Mouse (Mus musculus) megakaryocyte, adult 5-6 weeks (primary cell): ENCODE measurements around the gene Cdk2ap1. TPM values are rescaled to one million over a fixed set of nuclear protein-coding genes. Genes with fewer than 3 reads are reported as not detected.
A peak's percentile ranks its signal among the peaks of the same experiment; 100 is the strongest.
"Not testable (repeated sequence)": the region's sequence is repeated elsewhere in the genome, so short reads cannot be mapped to it uniquely, and the experiment has no call there.

Experiments
- ATAC-seq: 2 replicates; pipeline ENCODE4 v1.8.0; 2016; ENCODE audit warnings: mild to moderate bottlenecking, inconsistent platforms; ENCODE audit not compliant: poor library complexity, severe bottlenecking
- total RNA-seq, 2 experiments: library from RNA; stranded (forward) in 1 of 2; stranded (reverse) in 1 of 2; fragments of 153-499, 151-499 nt in 1 of 2; fragments of 221-1000, 200-1000 nt in 1 of 2; gene quantifications; 2 replicates each; pipeline versions ENCODE4 v1.2.3 to v1.2.4; 2015 to 2017

The Cdk2ap1 gene
- total RNA-seq, 2 experiments from 2014 or later: 145 to 150 TPM

DNA sequence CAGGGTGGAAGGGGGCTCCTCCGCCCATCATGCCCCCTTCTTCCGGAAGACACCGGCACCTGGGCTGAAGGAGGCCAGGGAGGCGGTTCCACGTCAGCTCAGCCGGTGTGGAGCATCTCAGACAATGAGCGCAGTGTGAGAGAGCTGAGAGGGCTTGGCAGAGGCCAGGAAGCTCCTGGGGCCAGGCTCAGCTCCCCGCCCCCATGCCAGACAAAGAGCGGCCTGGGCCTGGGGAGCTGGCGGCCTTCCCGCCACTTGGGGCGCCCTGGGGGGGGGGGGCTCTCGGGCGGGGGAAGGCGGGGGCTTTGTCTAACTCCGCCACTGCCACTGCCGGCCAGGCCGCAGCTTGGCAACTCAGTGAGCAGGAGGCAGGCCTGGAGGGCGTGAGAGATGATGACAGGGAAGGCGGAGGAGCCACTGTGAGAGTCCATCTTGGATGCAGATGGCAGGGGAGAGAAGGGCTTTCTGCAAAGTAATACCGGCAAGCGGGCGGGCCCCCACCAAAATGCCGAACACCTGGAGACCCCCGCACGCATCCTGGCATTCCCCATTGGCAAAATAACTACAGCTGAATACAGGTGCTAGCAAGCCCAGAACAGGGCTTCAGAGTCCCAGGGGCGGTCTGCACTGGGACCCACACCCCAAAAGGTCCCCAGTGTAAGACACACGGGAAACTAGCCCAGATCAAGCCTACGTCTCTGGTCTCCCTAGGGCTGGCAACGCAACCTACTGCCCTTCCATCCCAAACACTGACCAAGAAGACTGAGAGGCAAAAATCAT, 10.6 kb downstream of the Cdk2ap1 start:
- ATAC-seq: peak; percentile 30

DNA sequence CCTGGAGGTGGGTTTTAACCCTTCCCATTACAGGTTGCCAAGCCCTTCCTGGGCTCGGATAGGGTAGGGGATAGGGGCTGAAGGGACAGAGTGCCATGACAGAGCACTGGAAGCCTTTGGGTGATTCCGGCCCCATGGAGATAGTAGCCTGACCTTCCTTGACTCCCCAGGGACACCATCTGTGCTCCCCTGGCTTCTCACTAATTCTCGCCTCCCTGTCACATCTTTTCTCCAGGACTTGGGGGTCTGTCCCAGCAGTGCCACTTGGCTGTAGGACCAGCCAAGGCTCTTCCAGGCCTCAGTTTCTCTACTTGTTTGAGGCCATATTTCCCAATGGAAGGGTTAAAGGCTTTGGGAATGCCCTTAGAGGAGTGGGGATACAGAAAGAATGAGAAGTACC, 11.3 kb downstream of the Cdk2ap1 start:
- no peak for ATAC-seq

DNA sequence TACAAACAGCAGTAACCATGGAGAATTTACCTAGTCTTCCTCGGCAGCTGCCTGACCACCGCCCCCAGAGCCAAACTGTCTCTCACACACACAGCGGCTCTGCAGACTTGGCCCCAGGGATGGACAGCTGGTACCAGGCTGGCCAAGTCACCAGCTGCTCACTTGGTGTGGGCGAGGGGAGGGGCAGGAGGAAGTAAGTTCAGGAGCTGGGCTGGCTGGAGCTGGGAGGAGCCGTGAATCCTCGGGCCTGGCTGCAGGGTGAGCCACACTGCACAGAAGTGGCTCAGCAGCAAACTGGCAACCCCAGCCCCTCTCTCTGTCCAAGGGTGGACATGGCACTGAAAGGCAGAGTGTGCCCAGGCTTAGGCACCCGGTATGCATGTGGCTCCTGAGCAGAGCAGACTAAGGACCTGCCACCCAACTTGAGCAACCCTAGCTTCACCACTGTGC, 11.7 kb downstream of the Cdk2ap1 start:
- ATAC-seq: peak; percentile 65

GRCm38 (mm10) chr5:124350350-124350749, 12.5 kb downstream of the Cdk2ap1 start:
- no peak for ATAC-seq

- no peak for ATAC-seq
These were observed 13.7 kb downstream of the Cdk2ap1 start for GRCm38 (mm10) chr5:124349196-124349595.

GRCm38 (mm10) chr5:124342897-124343296, 20.0 kb downstream of the Cdk2ap1 start:
- no peak for ATAC-seq

DNA sequence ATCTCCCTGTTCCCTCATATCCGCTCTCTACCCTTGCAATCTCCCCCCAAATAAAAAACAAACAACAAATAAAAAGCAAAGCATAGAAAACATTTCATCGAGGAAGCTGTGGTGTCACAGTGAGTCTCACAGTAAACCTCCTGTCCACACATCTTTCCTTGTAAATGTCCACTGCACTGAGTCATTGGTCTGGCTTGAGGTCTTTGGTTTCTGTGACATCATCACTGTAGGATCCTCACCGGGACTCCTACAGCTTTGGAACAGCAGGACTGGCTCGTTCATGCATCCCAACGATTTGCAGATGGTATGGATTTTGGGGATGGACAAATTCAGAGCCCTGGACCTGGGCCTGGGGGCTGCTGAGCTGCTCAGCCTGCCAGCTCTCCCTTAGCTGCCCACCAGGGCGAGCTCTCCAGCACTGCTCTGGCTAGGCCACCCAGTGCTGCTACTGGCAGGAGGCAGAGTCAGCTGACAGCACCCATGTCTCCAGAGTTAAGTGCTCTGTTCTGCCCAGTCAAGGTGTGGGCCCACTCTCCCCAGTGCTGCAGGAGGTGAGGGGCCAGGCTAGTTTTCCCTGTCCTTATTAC, 21.0 kb downstream of the Cdk2ap1 start:
- not testable (repeated sequence) for ATAC-seq

GRCm38 (mm10) chr5:124338791-124339190, 24.1 kb downstream of the Cdk2ap1 start:
- ATAC-seq: no peak

GRCm38 (mm10) chr5:124337909-124338308, 25.0 kb downstream of the Cdk2ap1 start:
- ATAC-seq: no peak

DNA sequence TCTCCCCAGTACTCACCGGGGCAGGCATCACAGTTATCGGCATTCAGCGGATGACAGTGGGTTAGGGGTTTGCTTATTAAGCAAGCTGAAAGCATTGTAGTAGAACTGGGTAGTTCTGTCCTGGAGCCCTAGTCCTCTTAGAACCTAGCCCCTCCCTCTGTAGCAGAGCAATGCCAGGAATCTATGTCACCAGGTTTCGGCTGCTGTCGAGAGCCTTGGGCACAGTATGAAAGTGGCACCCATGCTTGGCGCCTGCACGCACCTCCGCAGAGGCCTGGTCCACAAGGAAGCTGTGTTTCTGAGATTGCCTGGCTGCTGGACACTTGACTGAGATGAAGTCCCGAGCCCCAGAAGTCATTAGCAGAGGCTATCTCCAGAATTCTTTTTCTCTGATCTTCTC, 25.8 kb downstream of the Cdk2ap1 start:
- ATAC-seq: no peak

GRCm38 (mm10) chr5:124334392-124334791, 28.5 kb downstream of the Cdk2ap1 start:
- no peak for ATAC-seq

- no peak for ATAC-seq
These were observed 32.8 kb downstream of the Cdk2ap1 start for GRCm38 (mm10) chr5:124330086-124330485.

DNA sequence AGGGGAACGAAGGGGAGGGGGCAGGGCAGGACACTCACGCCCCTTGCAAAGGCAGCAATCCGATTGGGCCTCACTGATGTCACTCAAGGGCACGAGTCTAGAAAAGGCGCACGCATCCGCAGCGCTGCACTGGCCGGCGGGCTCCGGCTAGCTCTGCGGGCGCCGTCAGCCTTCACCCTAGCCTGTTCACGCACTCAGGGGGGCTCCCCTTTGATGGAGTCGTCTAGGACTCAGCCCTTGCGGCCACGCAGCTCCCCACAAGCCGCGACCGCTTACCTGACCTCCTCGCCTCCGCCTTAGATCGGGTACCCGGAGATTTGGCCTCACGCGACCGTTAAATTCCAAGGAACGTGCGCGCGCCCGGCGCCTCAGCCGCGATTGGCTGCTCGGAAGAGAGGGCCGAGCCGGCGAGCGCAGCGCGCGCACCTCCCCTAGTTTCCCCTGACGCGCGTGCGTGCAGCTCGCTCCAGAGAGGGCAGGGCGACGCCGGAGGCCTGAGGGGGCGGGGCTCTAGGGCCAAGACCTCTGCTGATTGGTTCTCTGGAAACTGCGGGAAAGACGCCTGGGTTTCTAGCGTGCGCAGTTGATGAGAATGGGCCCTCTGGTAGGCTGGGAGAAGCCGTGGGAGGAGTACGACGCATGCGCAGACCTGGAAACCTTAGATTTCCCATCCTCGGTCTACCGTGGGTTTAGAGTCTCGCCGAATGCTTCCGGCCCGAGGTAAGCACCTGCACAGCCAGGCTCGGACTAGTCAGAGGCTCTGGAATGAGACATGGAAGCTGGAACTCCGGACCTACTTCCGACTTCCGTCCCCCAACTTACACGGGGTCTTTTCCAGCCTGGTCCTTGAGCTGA, 35.1 kb downstream of the Cdk2ap1 start, which contains the start of the genes Mphosph9 and 2810006K23Rik:
Mphosph9 (minus strand) TSS at position 463 of the 855 bp plus-strand sequence.
2810006K23Rik (plus strand) TSS at position 580 of the 855 bp plus-strand sequence.
- ATAC-seq: peak; percentile 92

DNA sequence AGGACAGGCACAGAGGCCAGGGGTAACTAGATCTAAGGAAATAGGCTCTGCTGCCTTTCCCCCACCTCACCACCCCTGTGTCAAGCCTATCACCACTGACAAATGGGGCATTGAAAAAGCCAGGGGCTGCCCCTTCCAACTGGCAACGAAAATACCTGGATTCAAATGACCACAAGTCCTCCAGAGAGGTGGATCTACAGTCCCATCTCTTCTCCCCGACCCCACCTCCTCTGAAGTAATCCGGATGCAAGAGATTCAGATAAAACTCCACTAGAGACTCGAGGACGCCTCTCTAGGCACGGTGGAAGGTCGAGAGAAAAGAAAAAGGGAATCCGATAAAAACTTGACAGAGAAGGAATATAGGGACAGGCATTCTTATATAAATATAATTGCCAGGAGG, 36.1 kb downstream of the Cdk2ap1 start:
- ATAC-seq: no peak

GRCm38 (mm10) chr5:124317648-124318047, 45.2 kb downstream of the Cdk2ap1 start:
- ATAC-seq: no peak

DNA sequence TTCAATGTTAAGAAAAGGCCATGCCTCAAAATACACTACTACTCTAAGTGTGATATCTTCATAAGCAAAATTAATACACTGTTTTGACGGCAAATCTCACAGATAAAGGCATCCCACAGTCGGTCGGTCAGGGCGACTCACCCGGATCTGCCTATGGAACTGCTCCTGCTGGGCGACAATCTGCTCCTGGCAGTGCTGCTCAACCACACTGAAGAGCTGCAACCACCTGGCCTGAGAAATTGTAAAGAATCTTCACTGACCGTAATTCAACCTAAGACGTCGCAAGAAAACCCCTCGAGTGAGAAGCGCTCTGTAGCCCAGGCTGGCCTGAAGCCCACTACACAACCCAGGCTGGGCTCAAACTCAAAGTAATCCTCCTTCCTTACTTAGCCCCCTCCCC, 46.9 kb downstream of the Cdk2ap1 start:
- no peak for ATAC-seq

GRCm38 (mm10) chr5:124315498-124315897, 47.4 kb downstream of the Cdk2ap1 start:
- ATAC-seq: no peak

DNA sequence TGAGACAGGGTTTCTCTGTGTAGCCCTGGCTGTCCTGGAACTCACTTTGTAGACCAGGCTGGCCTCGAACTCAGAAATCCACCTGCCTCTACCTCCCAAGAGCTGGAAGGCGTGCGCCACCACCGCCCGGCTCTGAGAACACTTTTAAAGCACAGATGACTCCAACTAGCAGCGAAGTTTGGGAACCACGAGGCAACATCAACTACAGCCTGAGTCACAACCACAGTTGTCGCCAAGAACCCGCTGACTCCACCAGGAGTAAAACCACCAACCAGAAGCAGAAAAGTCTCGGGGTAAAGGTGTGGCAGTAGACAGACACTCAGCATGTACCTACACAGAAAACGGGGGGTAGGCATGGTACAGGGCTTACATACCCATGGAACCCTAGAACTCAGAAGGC, 52.8 kb downstream of the Cdk2ap1 start:
- no peak for ATAC-seq

DNA sequence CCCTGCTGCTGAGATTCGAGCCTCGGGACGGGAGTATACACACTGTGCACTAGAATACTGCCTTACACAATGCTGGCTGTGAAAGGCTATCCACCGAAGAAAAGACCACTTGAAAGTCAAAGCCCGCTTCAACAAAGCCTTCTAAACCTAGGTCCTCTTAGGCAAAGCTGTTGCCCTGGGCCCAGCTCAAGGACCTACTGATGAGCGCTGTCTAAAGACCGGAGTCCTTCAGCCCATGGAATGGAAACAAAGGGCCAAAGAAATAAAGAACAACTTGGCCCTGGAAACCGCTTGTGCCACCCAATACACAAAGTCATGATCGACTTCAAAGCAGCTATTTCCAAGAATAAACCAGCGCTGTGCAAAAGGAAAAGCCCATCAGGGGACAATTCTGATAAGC, 53.7 kb downstream of the Cdk2ap1 start:
- no peak for ATAC-seq

GRCm38 (mm10) chr5:124302853-124303252, 60.0 kb downstream of the Cdk2ap1 start:
- ATAC-seq: not testable (repeated sequence)

- no peak for ATAC-seq
These were observed 62.8 kb downstream of the Cdk2ap1 start for GRCm38 (mm10) chr5:124300132-124300531.
